ENCODE assay signal across 19 mouse cellular contexts in the genomic region with DNA sequence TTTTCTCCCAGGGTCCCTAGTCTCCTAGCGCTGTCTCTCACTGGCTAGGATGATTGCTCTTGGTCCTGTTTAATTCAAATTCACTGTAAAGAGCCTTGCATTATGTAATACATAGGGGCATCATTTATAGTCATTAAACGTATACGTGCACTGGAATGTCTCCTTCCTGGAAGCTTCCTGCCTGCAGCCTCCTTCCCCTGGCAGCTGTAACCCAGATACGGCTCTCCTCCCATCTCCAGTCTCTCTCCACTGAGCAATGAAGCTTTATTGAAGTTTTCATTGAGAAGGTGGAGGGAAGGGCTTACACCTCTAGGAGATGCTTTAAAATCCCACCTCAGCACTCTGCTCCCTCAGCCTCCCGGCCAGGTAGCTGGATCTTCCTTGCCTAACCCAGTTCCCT. TPM values are rescaled to one million over a fixed set of nuclear protein-coding genes. Genes with fewer than 3 reads are reported as not detected.
"Had no signal": no experiment of that assay in that cellular context is flagged by ENCODE, and none has a peak within 500 bp of the region (broad histone marks: within the 10 kb centered on the region; RNA-seq: fewer than 3 reads in every experiment).

No protein-coding gene starts in this region.

- H3K4me2 ChIP-seq: liver, embryonic 15.5 days; lung, embryonic 15.5 days; midbrain, embryonic 12.5 days; stomach, embryonic 15.5 days had no signal

- DNase-seq: liver, postnatal 0 days; lung, adult 2 months; lung, postnatal 14 days; lung, postnatal 36 days; midbrain, embryonic 14.5 days; right cerebral cortex, postnatal 14 days; thymus, adult 2 months; thymus, postnatal 25 days; thymus, postnatal 4 days had no signal

- H3K9me3 ChIP-seq: liver, embryonic 15.5 days; lung, embryonic 15.5 days; megakaryocyte, embryonic 14.5 days; midbrain, embryonic 12.5 days; stomach, embryonic 15.5 days had no signal

- H3K36me3 ChIP-seq: liver, embryonic 15.5 days; lung, embryonic 15.5 days; midbrain, embryonic 12.5 days; stomach, embryonic 15.5 days had no signal

- H3K4me3 ChIP-seq: liver, embryonic 15.5 days; lung, embryonic 15.5 days; megakaryocyte, embryonic 14.5 days; midbrain, embryonic 12.5 days; stomach, embryonic 15.5 days had no signal

- H3K27me3 ChIP-seq: lung, embryonic 15.5 days; stomach, embryonic 15.5 days had no signal

- H3K4me1 ChIP-seq: liver, embryonic 15.5 days; lung, embryonic 15.5 days; megakaryocyte, embryonic 14.5 days; midbrain, embryonic 12.5 days; stomach, embryonic 15.5 days had no signal

- H3K27ac ChIP-seq: liver, embryonic 15.5 days; lung, embryonic 15.5 days; macrophage; midbrain, embryonic 12.5 days; stomach, embryonic 15.5 days; stomach, postnatal 0 days had no signal

- ATAC-seq: liver, postnatal 0 days; lung, postnatal 0 days; midbrain, embryonic 16.5 days had no signal

- H3K9ac ChIP-seq: liver, embryonic 15.5 days; liver, postnatal 0 days; lung, embryonic 15.5 days; midbrain, embryonic 12.5 days; stomach, embryonic 15.5 days had no signal

RNA-seq across cellular contexts. Expression of a gene that starts 9.8 kb away (rescaled TPM):
- polyA plus RNA-seq: liver, embryonic 15.5 days; liver, postnatal 0 days; lung, adult 2 months; lung, embryonic 15.5 days; macrophage; stomach, postnatal 0 days; urinary bladder, adult 2 months had no signal
